Mouse (Mus musculus) monocyte, adult 2 months (primary cell): ENCODE measurements around the gene Wwox.

Source experiments
- DNase-seq, 2 experiments: peaks; one replicate each; pipeline ENCODE4 v3.0.0; 2022; ENCODE audit warnings: low spot score in 2 of 2, low read depth in 1 of 2

Wwox gene

GRCm38 (mm10) chr8:115390921-115391504 is 951.6 kb downstream of the Wwox start:
- no peak for DNase-seq

DNA sequence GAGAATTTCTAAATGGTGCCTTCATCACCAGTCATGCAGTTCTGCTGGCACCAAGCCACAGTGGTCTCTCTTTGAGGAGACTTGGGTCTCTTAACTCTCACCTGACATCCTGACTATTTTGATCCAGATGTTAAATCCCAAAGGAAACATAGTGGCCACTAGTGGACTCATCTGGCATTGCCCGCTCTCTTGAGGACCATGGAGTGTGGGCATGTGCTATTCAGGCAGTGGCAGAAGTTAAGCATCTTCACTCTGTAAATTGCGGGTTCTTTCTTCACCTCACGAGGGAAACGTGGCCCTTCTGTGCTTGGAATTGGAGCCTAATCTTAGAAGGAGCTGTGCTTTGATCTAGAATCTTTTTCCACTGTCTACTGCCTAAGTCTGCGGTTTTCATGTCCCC is 956.4 kb downstream of the Wwox start:
- no peak for DNase-seq

DNA sequence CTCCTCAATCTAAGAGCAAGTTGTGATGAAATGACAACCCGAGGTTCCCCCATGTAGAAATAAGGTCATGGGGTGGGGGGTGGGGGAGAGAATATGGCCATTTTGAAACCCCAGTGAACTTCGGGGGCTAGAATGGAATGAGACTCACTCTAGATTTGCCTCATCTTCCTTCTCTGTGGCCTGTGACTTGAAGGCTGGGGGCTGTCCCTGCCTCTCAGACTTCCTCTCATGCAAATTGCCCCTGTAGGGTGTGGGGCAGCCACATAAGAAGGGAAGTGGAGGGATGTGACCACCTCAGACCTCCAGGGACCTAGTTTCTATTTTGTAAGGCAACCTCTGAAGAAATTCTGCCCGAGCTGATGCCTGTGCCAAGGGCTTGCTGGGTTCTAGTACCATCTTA is 958.5 kb downstream of the Wwox start:
- peak; percentile 66 to 69 for DNase-seq

DNA sequence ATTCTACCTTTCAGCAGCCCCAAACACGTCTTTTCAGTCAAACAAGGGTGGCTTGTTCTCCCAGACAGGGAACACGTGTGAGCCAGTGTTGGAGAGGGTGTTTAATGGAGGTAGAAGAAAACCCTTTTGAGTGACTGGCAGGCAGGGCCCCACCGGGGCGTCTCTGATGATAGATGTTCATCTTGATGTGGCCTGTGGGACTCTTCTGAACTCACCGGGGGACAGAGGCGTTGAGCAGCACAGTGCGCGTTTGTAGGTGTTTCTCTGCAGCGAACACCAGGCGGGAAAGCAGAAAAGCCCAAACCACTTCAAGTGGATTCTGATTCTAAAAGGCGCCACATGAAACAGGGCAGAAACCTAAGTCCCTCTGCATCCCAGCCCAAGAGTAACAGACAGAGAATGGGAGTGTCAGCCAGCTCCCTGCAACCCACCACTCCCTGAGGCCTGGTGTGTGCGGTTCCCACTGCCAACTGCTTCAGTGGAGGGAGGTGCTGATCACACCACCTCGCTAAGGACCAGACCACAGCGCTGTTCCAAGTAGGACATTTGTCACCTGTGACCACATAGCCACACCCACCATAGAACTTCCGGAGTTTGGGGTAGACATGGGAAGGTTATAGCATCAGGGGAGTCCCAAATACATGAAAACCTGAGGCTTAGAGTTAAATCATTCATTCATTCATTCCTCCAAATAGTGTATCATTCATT is 960.7 kb downstream of the Wwox start:
- no peak for DNase-seq
